Mouse (Mus musculus): ENCODE data around the gene Krcc1.
"Not testable (repeated sequence)": the region's sequence is repeated elsewhere in the genome, so short reads cannot be mapped to it uniquely, and the experiment has no call there.

Gene Krcc1

GRCm38 (mm10) chr6:71262142-71262833, 9.2 kb upstream of the Krcc1 start:
- no peak for DNase-seq

- DNase-seq = not testable (repeated sequence)
Observed at GRCm38 (mm10) chr6:71267603-71268002, 3.9 kb upstream of the Krcc1 start.

- DNase-seq = peak; percentile 44 to 45
Observed at GRCm38 (mm10) chr6:71268929-71269685, 2.4 kb upstream of the Krcc1 start.

- DNase-seq = not testable (repeated sequence)
Observed at GRCm38 (mm10) chr6:71269686-71270050, 1.8 kb upstream of the Krcc1 start.

DNA sequence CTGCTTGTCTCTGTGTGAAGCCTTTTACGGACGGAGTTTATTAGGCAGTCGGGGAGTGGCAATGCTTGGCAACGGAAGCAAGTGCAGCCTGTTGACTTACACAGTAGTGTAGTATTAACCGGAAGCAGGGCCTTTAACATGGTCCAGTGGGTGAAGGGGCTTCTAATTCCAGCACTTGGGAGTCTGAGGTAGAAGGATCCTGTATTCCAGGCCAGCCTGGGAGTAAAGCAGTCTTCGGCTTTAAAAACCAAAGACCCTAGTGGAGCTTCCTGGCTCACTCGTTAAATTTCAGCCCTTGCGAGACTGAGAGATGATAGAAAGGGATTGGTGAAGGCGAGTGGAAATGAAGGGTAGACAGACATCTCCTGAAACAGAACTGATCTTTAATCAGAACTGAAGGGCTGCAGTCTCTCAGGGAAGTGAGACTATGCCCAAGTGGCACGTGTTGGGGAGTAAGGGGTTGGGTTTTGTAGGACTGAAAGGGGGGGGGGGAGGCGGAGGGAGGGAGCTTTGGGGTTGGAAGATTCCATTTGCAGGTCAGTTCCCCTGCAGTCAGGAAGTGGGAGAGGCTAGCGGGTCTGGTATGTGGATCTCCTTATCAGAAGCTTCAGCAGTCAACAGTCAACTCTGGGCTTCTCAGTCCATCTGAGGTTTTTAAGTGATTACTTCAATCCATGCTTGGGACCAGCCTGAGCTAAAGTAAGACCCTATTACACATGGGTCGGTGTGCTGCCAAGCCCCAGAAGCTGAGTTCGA, 998 bp upstream of the Krcc1 start:
- DNase-seq = peak in 1 of 2 experiments; percentile 39

DNA sequence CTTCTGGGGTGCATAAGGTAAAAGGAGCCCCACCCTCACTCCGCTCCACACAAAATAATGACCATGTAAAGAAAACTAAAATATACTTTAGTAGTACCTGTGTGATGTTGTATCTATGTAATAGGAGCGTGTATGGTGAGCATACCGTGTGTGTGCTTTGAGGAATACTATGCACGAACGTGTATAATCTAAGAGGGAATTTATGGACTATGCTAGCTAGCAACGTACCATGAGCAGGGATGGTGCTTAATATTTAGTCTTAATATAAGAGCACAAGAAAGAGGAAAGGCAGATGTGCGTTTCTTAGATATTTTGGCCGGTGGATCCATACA, 454 bp upstream of the Krcc1 start:
- DNase-seq = no peak

DNA sequence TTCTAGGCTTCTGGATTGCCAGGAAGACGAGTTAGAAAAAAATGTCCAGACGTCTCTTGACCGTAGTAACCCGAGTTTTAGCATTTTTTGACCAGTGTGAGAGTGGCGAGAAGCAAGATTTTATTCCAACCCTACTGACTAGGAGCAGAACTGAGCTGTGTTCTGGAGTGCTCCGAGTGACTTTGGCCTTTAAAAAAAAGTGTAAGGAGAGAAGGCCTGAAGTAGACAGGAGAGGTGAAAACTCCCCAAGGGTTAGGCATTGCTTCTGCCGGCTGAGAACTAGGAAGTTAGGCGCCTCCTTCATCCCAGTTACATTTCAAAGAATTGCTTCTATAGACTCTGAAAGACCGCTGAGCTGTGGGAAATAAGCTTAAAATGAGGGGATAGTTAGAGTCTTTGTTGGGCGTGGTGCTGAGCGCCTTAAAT, 852 bp downstream of the Krcc1 start:
- DNase-seq = no peak

DNA sequence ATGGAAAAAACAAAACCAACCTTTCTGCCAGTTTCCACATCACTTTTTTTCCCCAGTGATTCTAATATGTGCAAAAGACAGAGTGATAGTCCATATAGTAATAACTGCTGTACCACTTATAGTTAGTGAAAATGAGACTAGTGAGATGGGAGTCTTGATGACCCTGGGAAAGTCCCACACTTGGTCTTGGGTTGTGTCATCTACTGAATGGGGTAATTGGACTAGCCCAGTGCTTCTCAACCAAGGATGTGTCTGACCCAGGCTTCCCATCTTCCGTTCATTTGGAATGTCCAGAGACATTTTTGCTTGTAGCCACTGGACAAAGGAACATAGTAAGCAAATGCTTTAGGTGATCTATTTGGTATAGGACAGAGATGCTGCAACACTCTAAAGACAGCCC, 2.2 kb downstream of the Krcc1 start:
- DNase-seq = no peak

DNA sequence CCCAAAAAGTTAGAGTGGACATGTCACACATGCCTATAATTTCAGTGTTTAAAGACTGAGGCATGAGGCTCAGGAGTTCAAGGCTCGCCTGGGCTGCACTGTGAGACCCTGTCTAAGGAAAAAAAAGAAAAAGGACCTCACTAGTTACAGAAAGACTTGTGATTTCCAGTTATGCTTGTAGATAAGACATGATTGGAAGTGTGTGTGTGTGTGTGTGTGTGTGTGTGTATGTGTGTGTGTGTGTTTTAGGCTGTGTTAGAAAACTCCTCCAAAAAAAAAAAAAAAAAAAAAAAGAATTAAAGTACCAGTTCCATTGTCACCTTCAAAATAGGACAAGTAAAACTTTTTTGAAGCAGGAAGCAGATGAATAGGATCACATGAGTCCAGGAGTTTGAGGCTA, 3.1 kb downstream of the Krcc1 start:
- no peak for DNase-seq

- no peak for DNase-seq
Observed at GRCm38 (mm10) chr6:71279418-71279817, 7.9 kb downstream of the Krcc1 start.

DNA sequence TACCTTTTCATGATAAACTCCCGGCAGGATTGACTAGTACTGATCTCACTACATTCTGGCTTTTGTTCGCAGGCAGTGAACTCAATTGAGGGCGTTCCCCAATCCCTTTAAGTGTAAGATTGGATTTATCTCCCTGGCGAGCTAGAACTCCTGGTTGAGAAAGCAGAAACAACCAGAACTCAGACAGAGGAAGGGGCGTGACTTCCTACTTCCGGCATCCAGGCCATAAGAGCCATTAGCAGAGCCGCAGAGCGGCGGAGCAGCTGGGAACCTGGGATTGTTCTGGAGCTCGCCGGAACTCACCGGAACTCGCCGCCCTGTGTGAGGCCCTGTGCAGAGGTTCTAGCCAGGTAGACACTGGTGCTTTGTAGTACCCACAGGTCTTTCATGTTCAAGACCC, 22.0 kb downstream of the Krcc1 start:
- DNase-seq = no peak

DNA sequence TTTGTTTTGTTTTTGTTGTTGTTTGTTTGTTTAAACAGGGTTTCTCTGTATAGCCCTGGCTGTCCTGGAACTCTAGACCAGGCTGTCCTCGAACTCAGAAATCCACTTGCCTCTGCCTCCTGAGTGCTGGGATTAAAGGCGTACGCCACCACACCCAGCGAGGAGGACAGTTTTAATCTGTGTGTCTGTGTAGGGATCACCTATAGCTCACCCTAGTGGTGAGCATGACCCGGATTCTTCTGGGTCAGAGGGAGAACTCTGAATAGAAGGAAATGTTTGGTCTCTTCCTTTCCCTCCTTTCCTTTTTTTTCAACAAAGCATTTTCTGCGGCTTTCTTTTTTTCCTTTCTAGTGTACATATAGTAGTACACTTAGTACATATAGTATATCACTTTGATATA, 23.8 kb downstream of the Krcc1 start:
- DNase-seq = no peak

- no peak for DNase-seq
Observed at GRCm38 (mm10) chr6:71298051-71298450, 26.6 kb downstream of the Krcc1 start.

- DNase-seq = peak; percentile 60 to 64
Observed at GRCm38 (mm10) chr6:71298751-71299150, 27.3 kb downstream of the Krcc1 start.

DNA sequence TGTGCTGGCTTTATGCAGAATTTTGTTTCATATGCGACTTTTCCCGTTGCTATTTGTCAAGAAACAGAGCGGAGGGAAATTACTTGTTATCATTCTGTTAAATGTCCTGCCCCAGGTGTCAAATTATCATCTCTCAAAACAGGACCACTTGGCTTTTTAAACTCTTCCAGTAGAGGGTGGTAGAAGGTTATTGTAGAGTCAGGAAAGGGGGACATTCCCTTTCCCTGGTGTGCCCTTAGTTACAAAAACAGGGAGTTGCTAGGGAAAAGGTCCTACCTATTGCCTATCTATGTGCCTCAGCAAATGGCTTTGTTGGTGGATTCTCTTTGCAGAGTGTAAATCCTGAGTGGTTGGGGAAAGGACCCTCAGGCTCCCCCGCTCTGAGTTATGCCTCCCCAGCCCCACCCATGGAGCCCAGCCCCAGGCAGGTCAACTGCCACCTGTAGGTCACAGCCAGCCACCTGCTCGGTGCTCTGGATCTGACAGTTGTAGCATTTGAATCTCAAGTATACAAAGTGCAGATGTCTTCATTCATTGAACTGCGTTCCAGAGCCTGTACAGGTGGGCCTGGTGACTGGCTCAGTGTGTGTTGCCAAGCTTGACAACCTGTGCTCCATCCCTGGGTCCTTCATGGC, 30.7 kb downstream of the Krcc1 start:
- peak; percentile 86 to 93 for DNase-seq

- peak; percentile 72 to 85 for DNase-seq
Observed at GRCm38 (mm10) chr6:71307486-71307885, 36.0 kb downstream of the Krcc1 start.

DNA sequence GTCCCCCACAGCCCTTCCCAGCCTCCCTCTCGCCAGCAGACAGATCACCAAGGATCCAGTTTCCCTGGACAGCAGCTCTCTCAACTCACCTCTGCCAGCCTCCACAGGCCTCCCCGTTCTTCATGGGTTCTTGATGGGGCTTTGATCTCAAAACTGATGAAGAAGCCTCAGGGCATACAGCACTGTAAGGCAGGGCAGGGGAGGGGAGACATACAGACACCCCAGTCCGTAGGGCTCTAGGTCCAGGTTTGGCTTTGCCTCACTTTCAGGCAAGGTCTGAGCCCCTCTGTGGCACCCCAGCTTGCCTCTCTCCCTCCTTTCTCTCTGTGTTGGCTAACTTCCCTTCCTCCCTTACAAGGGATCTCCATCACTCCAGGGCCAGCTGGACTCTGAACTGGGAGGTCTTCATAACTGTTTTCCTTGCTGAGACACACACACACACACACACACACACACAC, 50.4 kb downstream of the Krcc1 start, which contains the start of gene Smyd1:
TSS of gene Smyd1 (minus strand) at position 408 of the 458 bp plus-strand sequence.
- peak; percentile 53 to 55 for DNase-seq

GRCm38 (mm10) chr6:71322491-71322921, 51.0 kb downstream of the Krcc1 start, which contains the start of gene Cd8b1:
Gene Cd8b1, plus strand, starts transcription at chr6:71322788.
- peak; percentile 92 to 96 for DNase-seq

DNA sequence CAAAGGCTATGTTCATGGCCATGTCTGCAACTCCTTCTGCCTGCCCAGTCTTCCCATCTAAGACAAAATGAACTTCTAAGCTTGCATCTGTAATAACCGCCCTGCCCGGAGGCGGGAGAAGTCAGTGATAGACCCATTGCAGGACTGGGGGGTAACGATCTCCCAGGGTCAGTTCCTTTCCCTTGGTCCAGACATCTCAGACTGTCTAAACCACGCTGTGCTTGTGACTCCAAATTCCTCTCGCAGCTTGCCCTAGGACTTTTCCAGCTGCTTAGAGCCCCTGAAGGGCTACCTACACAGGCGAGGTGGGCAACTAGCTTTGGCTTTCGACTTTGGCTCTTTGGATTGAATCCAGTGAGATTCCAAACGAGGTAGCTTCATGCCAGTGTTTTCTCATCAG, 53.3 kb downstream of the Krcc1 start:
- DNase-seq = peak; percentile 38 to 40

- DNase-seq = peak; percentile 47 to 54
Observed at GRCm38 (mm10) chr6:71329881-71330280, 58.4 kb downstream of the Krcc1 start.

DNA sequence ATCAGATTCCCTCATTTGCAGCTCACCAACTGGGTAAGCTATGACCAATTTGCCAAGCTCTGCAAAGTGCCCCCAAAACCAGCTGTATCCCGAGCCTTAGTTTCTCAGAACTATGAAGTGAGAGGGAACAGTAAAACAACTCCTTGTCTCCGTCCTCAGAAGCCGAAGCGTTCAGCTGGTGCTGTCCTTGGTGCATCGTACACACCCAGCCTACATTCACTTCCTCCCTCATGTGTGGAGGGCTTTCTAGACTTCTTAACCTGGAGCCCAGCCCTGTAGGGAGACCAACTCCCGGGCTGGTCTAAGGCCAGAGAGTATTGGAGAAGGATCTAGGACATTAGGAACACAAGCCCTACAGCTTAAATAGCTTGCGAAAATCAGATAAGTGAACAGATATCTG, 59.0 kb downstream of the Krcc1 start:
- DNase-seq = peak; percentile 53 to 61

GRCm38 (mm10) chr6:71331491-71331890, 60.0 kb downstream of the Krcc1 start:
- DNase-seq = peak; percentile 66 to 81
